Mouse (Mus musculus) spleen, postnatal 10 days (tissue): ENCODE measurements around the gene Pde4d.

Experiments
- DNase-seq, 2 experiments: peaks; one replicate each; pipeline ENCODE4 v3.0.0; 2021 to 2022; ENCODE audit warnings: low spot score in 2 of 2

Pde4d gene

DNA sequence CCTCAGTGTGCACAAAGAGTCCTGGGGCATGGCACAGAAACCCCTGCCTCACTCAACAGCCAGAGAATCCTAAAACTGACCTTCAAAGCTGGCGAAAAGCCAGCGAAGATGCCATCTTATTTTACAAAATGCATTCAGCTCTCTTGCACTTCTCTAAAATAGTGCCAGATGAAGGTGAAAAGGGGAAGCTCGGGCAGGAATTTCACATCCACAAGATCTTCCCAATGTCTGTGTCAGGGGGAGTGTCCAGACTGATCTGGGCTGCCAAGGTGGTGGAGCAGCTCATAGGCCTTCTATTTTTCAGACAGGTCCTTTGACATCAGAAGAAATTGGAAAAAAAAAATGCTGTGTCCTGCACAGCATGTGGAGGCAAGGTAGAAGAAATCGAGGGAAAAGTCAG lies 1110.5 kb downstream of the Pde4d start:
- no peak for DNase-seq

DNA sequence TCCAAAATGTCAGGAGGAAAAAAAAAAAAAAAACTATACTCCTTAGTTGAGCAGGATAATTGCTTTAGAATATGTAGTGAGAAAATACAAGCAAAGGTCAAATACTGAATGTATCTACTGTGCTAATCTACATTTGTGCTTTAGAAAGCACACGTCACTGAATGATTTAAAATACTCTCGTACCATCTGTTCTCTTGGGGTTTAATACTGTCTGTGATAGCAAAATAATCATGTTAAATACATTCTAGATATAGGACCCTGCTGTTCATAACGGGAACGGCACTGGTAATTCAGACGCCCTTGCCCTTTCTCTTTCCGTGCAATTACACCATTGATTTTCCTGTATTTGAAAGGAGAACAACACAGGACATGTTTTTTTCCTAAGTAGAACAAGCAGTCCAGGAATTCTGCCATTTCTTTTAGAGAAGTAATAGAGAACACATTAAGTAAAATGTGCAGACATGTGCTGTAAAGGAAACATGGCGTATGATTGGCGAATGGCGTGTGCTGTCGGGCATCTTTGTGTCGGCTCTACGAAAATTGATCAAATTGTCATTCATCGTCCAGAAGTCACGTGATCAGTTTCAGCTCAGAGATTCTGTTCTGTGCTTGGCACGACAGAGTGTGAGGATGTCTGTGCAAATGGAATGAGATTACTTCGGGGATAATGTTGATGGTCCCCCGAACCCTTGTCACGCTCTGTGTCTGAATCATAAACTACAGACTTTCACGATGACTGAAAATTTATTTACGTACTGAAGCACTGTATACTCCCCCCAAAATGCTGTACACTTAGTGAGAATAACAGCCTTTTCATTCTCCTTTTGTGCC lies 1119.1 kb downstream of the Pde4d start:
- DNase-seq = no peak

DNA sequence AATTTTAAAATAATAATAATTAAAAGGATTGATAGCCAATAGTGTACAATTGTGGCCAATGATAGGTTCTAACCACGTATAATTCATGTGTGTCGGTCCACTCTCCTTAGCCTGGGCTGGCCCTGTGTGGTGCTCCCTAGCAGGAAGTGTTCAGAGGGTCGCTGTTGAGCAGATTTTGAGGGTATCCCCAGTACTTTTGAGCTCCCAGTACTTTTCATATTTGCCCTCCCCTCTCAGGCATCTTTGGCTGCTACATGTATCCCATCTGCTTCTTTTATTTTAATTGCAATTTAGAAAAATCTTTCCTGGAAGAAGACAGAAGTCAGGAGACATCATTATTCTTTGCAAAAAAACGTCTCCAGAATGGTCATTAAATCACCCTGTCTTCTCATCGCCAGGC lies 1119.7 kb downstream of the Pde4d start:
- no peak for DNase-seq

DNA sequence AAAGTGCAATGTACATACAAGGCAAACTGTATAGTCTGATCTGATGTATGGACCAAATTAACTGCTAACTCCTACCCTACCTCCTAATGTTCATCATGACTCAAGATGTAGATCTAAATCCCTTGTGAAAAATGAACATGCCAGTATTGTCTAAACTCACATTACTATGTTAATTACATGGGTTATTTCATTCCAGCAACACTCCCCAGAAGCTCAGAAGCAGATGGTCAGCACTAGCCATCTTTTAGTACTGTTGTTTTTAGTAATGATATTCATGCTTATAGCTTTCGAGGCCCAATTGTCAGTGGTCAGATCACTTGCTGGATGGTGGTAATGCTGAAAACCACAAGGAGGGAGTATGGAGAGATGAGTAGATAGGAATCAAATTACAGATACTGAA lies 1127.0 kb downstream of the Pde4d start:
- no peak for DNase-seq

DNA sequence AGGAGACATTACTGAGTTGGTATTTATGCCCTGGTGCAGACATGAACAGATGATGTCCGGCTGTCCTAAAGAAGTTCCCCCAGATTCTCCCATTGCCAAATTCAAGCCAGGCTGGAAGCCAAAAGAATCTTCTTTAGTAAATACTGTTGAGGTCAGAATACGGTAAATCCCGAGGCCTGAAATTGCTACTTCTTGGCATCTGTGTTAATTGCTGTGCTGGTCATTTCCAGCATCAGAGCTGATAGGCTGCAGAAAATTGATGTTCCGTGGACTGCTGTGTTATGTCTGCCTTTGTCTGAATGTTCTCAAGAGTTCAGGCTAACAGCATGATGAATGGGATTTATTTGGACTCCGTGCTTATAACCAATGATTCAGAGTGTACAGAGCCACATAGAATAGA lies 1127.7 kb downstream of the Pde4d start:
- no peak for DNase-seq

DNA sequence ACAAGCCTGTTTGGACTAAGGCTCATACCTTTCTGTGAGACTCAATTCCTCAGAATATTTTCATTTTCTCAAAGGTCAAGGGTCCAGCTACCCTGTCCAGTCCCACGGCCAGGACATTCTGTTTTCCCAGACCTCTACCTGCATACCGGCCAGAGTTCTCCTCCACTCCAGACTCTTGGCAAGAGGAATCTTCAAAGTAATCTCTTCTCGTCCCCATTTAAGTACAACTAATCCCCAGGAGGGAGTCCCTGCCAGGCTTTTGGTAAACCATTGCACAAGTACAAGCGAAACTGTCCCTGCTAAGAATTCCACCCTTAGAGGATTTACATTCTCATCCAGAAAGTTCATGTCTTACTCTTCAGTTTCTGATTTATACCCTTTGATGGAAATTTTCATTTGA lies 1128.2 kb downstream of the Pde4d start:
- DNase-seq = no peak

DNA sequence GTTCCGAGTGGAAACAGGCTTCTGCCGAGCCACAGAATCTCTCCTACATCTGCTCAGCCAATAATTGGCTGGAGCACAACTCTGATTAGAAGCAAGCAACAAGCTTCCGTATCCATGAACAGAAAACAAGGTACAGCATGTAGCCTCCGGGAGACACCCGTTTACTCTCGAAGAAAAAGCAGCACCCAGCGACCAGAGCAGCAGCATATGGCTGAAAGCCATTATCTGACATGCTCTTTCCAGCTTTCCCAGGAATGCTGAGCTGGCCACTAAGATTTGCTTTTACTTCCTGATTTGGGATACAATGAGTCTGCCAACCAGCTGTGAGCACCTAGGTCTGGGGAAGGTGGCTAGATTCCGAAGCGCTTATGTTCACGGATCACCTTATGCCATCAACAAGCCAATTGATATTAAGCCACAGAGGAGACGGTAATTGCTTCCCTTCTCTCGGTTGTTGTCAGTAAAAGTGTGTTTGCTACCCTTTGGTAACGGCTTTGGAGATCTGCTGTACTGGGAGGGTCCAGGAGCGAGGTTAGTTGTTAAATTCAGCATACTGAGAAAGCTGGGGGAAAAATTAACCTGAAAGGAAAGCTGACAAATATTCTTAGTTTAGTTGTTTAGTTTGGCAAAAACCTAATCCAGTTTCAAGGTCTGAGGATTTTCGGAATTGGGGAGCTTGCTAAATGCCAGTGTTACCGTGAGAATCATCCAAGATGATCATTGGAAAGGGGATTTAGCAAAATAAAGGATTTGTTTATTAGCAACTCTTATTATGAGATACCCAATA lies 1131.7 kb downstream of the Pde4d start:
- DNase-seq = no peak

DNA sequence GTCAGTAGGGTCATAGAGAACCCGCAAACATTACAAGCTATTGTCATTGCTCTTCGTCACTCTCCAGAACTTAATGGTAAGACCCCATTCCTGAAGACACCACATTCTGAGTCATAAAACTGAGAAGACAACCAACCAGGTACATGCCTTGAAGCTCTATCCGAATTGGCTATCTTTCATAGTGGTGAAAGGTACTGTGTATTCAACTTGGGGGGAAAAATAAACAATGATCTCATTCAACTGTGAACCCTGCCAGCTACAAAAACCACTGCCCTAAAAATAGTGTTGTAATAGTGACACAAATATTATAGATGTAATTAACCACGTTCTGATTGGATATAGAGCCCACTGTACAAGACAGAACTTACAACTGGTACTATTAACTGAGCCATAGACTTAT lies 1140.3 kb downstream of the Pde4d start:
- no peak for DNase-seq

DNA sequence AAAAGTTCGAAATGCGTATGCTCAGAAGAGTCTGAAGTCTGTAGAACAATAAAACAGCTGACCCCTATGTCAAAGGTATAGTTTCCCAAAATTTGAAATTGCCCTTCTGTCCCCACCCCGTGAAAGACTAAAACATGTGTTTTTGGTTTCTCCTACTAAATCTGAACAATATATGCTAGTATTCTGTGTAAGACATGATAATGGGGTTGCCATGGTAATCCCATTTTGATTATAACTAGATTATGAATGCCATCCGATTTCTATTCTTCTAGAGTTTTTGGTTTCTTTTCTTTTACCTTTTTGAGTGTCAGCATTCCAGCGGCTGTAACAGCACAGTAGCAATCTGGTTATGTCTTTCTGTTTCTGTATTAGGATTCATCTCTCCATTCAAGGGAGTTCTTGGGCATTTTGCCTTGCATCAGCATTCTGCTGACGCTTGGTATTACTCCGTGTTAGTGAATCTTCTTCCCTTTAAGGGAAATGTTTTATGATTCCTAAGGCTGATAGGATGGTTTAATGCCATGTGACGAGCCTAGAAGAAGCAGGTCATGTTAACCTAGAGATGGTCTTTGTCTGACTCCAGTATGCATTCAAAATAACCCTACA lies 1142.5 kb downstream of the Pde4d start:
- no peak for DNase-seq

DNA sequence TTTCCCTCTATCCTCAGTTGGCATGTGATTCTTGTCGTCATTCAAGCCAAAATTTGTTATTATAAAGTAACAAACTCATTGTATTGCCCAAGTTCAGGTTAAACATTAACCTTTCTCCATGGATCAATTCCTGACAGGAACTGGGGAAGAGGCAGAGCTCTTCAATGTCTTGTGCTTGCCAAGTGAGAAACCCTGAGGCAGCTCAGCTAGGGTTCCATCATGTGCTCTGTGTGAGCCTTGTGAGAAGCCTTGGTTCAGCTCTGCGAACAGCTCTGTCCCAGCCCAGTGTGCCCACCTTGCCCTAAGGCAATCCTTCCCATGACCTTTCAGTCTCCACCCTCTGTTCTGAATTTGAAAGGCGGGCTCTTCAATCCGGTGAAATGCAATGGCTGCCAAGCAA lies 1150.0 kb downstream of the Pde4d start:
- DNase-seq = no peak

DNA sequence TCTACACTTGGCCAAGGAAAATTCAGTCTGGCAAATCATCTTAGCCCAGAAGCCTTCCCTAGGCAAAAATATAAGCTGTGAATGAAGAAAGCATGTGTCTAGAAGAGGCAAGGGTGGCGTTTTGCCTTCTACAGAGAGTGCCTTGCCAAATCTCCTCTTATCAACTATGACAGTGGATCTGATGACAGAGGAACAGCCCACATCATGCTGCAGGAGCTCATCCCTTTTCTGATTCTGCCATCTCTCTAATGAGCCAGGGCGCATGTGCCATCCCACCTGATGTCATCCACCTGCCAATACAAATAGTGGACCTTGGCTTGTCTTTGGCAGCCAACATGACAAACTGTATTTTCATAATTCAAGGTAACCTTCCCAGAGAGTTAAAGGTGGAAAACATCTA lies 1154.3 kb downstream of the Pde4d start:
- no peak for DNase-seq

DNA sequence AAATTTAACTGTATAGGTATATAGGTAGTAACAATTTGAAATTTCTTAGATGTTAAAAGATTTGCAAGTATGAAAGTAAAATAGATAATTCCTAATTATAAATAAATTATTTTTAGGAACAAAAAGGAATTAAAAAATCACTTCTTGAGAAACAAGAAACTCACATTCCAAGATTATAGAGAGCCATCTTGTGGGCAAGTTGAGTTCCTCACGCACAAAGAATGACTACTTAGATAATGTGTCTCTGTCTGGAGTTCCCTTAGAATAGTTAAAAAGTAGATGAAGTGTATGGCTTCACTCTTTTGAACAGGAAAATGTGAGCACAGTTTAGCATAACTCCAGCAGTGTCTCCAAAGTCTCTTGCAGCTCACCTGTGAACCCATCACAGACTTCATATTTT lies 1155.4 kb downstream of the Pde4d start:
- DNase-seq = no peak

DNA sequence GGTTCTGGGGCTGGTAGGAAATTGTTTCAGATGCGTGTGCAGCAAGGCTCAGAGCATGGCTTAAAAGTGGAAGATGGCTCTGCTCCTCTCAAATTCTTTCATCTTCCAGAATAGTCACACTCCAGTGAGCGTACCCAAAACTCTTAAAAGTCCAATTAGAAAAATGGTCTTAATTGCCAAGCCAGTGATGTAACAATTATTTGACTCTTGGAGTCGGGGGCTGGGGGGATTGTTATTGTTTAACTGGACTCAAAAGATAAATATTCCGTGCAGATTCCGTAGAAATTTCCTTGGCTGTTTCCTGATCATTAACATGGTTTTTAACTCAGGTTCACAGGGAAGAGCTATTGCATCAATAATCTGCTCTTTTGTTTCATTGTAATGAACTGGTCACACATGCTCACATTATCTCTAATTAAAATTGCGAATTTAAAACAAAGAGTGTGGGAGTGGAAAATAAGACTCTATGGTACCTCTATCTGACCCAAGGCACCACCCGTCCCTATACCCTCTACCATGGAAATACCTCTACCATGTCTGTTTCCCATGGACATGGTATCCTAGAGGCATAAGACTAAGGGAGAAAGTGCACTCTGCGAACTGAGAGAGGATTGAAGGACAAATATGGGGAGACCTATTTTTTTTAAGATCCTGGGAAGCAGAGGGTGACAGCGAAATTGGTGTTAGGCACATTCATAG lies 1159.5 kb downstream of the Pde4d start:
- DNase-seq = no peak

DNA sequence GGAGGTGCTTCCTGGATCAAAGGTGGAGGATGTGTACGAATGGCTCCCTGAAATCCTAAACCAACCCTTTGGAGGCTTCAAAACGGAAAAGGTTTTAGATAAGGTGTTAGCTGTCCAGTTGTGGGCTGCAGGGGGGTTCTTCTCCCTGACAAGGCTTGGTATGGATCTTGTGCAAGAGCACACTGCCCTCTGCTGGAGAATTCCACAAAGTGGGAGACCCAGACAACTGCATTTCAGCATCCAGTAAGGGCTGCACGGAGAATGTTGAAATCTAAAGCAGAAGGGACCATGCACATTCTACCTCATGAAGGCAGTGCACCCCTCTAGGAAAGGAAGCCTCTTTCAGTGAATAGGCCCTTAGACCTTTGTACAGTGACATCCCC lies 1160.0 kb downstream of the Pde4d start:
- peak in 1 of 2 experiments; percentile 46 for DNase-seq

DNA sequence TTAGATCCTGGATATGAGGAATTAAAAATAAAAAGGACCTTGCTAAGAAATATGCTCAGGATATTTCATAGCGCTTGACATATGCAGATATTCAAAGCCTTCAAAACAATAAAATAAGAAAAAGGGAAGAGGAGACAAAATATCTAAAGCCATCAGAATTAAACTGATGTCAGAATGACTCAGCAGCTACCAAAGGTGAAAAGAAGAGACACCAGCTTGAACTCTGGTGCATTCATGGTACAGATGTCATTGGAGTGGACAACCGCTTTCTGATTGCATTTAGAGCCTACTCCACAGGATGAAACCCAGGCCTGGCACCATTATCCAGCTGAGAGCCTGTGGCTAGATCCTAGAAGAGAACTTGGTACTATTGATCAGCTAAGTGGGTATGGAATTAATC lies 1161.0 kb downstream of the Pde4d start:
- DNase-seq = no peak

DNA sequence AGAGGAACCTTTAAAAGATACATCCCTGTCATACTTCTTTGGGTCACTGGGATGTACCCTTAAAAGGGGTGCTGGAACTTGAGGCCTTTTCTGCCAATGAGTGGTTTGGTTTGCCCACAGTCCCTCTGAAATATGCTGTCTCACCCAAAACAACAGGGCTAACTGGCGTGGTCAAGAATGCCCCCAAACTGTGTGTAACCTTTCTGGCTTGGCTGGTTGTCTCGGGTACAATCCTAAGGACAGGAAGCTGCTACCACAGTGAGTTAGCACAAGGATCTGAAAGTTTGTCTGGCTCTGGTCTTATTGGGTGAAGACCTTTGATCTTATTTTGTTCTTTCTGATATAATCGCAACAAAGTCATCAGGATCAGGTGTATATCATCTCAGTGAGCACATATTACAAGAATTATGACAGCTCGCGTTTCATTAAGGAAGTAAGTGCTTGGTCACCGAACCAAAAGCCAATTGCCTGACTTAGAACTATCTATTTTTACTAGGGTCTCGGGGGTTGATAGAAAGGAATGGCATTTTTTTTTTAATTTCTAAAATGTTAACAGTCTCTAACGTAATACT lies 1165.6 kb downstream of the Pde4d start:
- no peak for DNase-seq

DNA sequence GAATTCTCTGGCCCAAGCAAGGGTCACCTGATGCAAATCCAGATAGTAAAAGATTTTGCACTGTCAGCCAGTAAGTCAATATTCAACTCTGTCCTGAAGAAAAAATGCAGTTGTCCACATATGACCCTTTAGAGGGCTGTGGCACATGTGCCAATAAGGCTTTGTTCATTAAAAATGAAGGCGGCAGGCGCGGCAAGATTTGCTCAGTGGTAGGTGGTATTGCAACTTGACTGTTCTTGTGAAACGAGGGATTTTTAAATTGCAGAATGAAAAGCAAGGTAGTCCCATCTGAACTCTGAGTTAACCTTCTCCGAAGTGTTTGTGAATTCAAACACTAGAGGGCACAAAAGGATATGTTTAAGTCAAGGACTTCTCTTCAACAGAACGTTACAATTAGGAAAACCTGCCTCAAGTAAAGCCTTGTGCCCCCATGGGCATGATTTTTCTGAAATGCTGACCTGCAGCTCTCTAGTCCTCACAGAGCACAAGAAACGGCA lies 1166.1 kb downstream of the Pde4d start:
- DNase-seq = no peak

DNA sequence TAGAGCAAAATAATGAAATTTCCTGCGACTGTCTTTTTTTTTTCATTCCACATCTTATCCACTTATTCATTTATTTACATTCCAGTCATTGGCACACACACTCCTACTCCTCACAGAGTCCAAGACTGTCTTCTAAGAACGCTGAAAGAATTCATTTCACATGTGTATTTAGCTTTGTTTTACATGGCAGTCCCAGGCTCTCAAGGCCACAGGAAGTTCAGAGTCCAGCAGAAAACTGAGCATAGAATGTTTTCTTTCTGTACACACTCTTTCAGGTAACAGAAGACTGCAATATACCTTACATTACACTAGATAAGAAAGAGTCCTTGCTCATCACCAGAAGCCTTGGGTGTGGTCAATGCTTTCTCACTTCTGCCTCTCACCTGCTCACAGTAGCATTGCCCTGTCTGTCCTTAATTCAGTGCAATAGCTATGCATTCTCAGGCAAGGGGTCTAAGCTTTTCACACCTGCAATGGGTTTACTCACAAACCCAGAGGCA lies 1169.5 kb downstream of the Pde4d start:
- DNase-seq = no peak

DNA sequence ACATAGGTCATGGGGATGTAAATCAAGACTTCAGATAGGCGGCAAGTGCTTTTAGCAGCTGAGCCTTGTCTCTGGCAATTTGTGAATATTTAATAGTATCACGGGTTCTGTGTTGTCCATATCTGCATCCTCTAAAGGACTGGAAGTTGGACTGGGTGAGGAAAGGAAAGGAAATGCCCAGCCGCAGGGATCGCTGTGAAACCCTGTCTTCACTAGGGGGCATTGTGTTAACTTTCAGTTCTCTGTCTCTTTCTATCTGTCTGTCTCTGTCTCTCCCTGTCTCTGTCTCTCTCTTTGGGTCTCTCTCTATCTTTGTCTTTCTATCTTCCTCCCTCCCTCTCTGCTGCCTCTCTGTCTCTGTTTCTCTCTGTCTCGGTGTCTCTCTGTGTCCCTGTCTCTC lies 1172.5 kb downstream of the Pde4d start:
- no peak for DNase-seq

DNA sequence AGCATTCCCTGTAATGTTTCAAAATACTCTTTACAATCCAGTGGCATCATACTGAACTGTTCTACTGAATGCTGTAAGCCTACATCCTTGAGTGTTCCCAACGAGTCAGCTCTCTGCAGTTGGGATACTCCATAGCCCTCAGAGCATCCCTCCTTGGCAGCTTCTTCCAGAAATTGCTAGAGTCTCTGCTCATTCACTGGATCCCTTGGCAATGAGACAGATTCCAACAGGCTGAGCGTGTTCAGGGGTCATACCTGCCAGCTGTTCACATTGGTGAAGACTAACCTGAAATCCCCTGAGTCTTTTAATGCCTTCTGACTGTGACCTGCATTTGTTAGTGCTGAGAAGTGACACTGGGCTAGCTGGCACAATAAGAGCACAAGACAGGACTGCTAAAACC lies 1173.5 kb downstream of the Pde4d start:
- DNase-seq = no peak

DNA sequence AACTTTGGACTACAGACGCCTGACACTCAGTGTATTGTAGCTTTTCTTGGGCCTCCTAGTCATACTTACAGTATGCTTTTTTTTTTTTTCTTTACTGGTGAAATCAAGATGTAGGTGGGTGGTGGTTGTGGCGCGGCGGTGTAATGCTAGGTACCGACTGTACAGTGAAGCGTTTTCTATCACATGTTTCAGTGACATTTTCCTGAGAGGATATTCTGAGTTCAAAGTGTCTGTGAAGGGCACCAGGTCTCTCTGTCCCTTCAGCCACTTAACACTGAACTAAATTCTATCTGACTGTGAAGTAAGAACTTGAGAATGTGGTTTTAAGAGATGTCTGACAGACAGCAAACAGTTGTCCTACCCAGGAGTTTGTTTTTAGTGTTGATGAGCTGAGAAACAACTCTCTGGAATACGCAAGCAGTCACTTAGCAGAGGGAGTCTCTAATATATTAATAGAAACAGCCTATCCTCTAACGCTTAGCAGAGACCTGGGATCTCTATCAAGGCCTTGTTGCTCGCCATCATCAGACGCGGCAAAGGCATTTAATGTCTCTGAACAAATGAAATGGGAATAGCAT lies 1175.1 kb downstream of the Pde4d start:
- no peak for DNase-seq
